Mouse (Mus musculus): ENCODE results near the gene Katnb1. TPM values are rescaled to one million over a fixed set of nuclear protein-coding genes. Genes with fewer than 3 reads are reported as not detected.

Katnb1 gene
- polyA plus RNA-seq, 1 experiment from 2014 or later, result 11.6 TPM

DNA sequence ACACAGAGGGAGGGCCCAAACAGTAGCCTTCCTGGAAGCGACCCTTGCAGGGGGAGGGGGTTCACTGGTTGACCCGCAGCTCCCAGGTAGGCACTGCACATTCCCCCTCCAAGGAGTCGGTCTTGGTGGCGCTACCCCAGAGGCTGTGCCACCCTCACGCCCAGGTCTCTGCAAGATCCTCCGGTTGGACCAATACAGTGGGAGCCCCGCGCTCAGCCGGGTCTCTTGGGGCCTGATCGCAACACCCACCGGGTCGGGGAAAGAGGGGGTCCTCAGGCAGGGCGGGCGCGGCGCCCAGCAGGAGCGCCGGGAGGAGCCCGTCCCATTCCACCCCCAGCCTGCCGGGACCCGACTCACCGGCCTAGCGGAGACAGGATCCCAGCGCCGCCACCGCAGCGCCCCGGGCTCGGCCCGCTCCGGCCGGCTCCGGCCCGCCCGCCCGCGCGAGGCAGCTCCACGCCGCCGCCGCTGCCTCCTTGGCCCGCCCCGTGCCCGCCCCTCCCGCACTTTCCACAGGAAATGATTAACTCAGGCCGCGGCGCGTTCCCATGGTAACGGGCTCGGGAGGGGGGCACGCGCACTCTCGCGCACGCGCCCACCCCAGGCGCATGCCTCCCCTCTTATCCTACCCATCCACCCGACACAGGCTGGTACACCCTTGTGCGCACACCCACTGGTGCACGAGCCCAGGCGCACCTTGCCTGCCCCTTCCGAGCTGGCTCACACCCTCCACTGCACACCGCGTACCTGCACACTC lies 61.3 kb downstream of the Katnb1 start:
- Histone ChIP-seq H3K27me3 (ENCODE audit: control insufficient read depth, insufficient read depth, low read length) (no peaks in the 10 kb centered on the region; the same call in 1 of the 2 replicates), H3K4me2 (replicated peaks; ENCODE audit: low read depth) (peak overlapping the region; percentile 98), H3K36me3 (ENCODE audit: control insufficient read depth, insufficient read depth, low read length) (no peaks in the 10 kb centered on the region), H3K27ac (replicated peaks) (peak overlapping the region; percentile 89), H3K9ac (ENCODE audit: low read length) (peak overlapping the region; percentile 80), H3K4me3 (ENCODE audit: low read depth, low read length) (peak overlapping the region; percentile 66), H3K9me3 (ENCODE audit: control insufficient read depth, low read length) (no peaks in the 10 kb centered on the region), H3K4me1 (replicated peaks; ENCODE audit: control insufficient read depth, insufficient read depth) (peaks cover 14% of the 10 kb centered on the region)
- TF ChIP-seq EP300 (optimal IDR thresholded peaks at IDR 0.05) (no peak), CTCF (IDR thresholded peaks at IDR 0.05; ENCODE audit: low read depth) (no peak)
- DNase-seq (ENCODE audit: low spot score) (peak; percentile 87), ATAC-seq (ENCODE audit: low FRiP score, low TSS enrichment) (peak; percentile 77)
- WGBS, result under 1% methylated on average over 52 of the region's 66 CpGs

DNA sequence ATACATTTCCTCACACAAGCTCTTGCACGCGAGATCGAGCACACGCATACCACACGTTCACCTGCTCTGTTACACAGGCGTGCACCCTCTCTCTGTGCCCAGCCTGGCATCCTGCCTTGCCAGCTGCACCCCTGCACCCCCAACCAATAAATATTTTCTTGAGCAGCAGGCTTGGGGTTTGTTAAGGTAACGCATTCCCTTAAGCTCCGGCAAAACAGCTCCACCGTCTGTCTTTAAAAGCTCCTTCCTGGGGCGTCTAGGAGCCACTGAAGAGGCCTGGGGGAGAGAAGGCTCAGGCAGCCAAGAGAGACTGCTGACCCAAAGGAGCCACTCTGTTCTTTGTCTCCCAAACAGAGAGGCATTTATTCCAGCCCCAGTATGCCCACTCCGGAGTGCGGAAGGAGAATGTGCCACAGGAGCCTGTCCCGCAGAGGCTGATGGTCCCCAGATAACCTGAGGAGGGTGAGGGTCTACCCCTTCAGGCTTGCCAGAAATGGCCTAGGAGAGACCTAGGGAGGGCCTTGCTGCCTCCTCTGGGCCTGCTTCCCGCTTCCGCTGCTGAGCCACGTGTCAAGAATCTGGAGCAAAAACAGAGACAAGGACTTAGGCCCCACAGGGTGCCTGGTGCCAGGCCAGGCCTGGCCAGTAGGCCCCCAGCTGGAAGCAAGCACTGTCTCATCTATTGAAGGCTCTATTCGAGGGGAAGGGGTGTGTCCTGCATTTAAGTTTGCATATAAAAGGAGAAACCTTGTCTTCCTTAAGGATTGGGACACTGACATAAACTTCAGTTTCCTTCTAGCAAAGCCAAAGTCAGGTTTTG lies 62.2 kb downstream of the Katnb1 start:
- Histone ChIP-seq H3K4me3 (ENCODE audit: low read depth, low read length) (no peak overlapping the region), H3K27me3 (ENCODE audit: control insufficient read depth, insufficient read depth, low read length) (no peaks in the 10 kb centered on the region; the same call in 1 of the 2 replicates), H3K27ac (replicated peaks) (peak overlapping the region; percentile 89), H3K4me2 (replicated peaks; ENCODE audit: low read depth) (peak overlapping the region; percentile 98), H3K4me1 (replicated peaks; ENCODE audit: control insufficient read depth, insufficient read depth) (peaks cover 11% of the 10 kb centered on the region), H3K36me3 (ENCODE audit: control insufficient read depth, insufficient read depth, low read length) (no peaks in the 10 kb centered on the region), H3K9ac (ENCODE audit: low read length) (0 out of 2 replicates have a peak overlapping the region, but pooled peaks have one; percentile 27), H3K9me3 (ENCODE audit: control insufficient read depth, low read length) (no peaks in the 10 kb centered on the region)
- 23% methylated on average over 17 of the region's 17 CpGs for WGBS
- DNase-seq (ENCODE audit: low spot score) (peak; percentile 31), ATAC-seq (ENCODE audit: low FRiP score, low TSS enrichment) (no peak)
- TF ChIP-seq CTCF (IDR thresholded peaks at IDR 0.05; ENCODE audit: low read depth) (0 out of 2 replicates have a peak, but pooled peaks have one; percentile 5), EP300 (optimal IDR thresholded peaks at IDR 0.05) (no peak)

DNA sequence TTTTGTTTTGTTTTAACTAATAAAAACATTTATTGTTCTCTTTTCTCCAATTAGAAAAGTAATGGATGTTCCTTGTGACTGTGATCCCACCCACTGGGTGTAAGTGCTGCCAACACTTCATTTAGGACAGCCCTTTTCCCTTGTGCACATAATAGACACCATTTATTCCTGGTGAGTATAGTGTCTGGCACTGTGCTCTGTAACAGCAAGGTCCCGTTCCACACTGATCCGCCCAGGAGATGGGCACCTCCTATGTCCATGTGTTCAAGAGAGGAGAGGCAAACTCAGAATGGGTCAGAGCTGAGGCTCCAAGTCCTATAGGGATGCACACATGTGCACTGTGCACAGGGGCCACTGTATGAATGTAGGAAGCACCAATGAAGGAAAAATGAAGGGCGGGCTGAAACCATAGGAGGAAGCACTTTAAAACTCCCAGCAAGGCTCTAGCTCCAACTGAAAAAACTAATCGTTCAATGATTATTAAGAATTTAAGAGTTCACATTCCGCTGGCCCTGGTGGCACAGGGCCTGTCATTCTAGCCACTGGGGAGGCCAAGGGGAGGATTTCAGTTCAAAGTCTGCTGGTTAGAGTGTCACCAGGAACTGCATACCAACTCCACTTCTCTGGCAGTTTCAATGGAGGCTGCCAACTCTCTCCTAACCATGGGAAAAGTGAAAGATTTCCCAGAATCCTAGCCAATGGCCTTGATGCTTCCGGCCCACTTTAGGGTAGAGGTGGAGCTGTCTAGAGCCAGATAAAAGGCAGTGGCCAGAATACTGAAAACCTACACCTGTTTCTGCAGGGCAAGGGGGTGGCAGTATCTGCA lies 63.0 kb downstream of the Katnb1 start:
- no peaks in the 10 kb centered on the region; the same call in 1 of the 2 replicates for H3K27me3 ChIP-seq (ENCODE audit: control insufficient read depth, insufficient read depth, low read length)
- H3K36me3 ChIP-seq (ENCODE audit: control insufficient read depth, insufficient read depth, low read length), result no peaks in the 10 kb centered on the region
- no peak overlapping the region for H3K4me2 ChIP-seq (replicated peaks; ENCODE audit: low read depth)
- H3K9ac ChIP-seq (ENCODE audit: low read length), result no peak overlapping the region
- H3K4me1 ChIP-seq (replicated peaks; ENCODE audit: control insufficient read depth, insufficient read depth), result peaks cover 8% of the 10 kb centered on the region
- TF ChIP-seq CTCF (IDR thresholded peaks at IDR 0.05; ENCODE audit: low read depth) (no peak), EP300 (optimal IDR thresholded peaks at IDR 0.05) (no peak)
- ATAC-seq (ENCODE audit: low FRiP score, low TSS enrichment) (peak; percentile 3; the same call in 1 of the 2 replicates), DNase-seq (ENCODE audit: low spot score) (peak; percentile 45)
- no peaks in the 10 kb centered on the region for H3K9me3 ChIP-seq (ENCODE audit: control insufficient read depth, low read length)
- 67% methylated on average over 6 of the region's 6 CpGs for WGBS
- no peak overlapping the region for H3K4me3 ChIP-seq (ENCODE audit: low read depth, low read length)
- H3K27ac ChIP-seq (replicated peaks), result peak overlapping the region; percentile 89

DNA sequence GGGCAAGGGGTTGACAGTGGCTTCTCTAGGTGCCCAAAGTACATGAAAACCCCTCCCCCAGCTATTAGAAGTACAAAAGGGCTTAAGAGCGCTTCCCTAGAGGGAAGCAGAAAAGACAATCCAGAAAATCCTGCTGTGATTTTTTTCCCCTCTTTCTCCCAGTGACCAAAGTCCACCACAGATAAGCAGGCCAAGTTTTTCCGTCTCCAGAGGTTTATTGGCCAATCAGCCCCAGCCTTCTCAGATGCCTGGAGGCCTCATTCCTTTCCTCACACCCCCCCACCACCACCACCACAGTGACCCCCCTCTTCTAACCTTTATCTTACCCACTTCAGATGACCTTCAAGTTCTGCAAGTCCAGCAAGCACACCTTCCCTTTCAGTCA lies 63.6 kb downstream of the Katnb1 start:
- Histone ChIP-seq H3K9ac (ENCODE audit: low read length) (no peak overlapping the region), H3K27ac (replicated peaks) (peak overlapping the region; percentile 89), H3K4me3 (ENCODE audit: low read depth, low read length) (no peak overlapping the region), H3K4me1 (replicated peaks; ENCODE audit: control insufficient read depth, insufficient read depth) (peaks cover 8% of the 10 kb centered on the region), H3K27me3 (ENCODE audit: control insufficient read depth, insufficient read depth, low read length) (no peaks in the 10 kb centered on the region; the same call in 1 of the 2 replicates), H3K4me2 (replicated peaks; ENCODE audit: low read depth) (no peak overlapping the region), H3K36me3 (ENCODE audit: control insufficient read depth, insufficient read depth, low read length) (no peaks in the 10 kb centered on the region), H3K9me3 (ENCODE audit: control insufficient read depth, low read length) (no peaks in the 10 kb centered on the region)
- ATAC-seq (ENCODE audit: low FRiP score, low TSS enrichment) (peak; percentile 41; the same call in 1 of the 2 replicates), DNase-seq (ENCODE audit: low spot score) (peak; percentile 60)
- no peak for TF ChIP-seq CTCF (IDR thresholded peaks at IDR 0.05; ENCODE audit: low read depth)
- no peak for TF ChIP-seq EP300 (optimal IDR thresholded peaks at IDR 0.05)
- WGBS, result 44% methylated on average over 2 of the region's 2 CpGs

DNA sequence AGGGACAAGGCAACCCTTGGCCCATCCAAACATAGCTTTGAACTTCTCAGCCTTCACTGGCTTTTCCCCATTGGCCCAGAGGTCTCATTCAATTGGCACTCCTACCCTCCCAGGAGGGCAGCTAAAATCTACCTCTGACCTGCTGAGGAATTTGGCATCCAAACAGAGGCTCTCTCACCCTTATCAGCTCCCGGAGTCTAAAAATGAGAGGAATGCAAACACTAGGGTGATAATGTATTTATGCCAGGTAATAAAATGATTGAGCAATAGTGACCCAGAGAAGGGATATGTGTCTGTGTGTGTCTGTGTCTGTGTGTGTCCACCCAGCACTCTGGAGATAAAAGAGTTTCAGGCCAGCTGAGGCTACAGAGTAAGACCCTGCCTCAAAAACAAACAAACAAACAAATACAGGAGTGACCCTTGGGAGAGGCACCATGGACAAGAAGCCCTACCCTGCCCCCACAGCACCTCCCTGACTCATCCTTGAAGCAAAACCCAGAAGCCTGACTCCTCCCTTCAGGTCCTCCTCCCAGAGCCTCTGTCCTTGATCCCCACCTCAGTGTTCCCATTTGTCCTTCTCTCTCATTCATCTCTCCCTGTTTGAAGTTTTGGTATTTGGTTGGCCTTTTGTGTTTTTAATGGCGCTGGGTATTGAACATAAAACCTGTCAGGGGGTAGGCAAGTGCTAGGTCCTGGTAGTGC lies 65.2 kb downstream of the Katnb1 start:
- DNase-seq (ENCODE audit: low spot score), result no peak
- WGBS, result 48% methylated on average over 2 of the region's 2 CpGs
- H3K4me3 ChIP-seq (ENCODE audit: low read depth, low read length), result no peak overlapping the region
- no peak overlapping the region for H3K4me2 ChIP-seq (replicated peaks; ENCODE audit: low read depth)
- no peaks in the 10 kb centered on the region for H3K9me3 ChIP-seq (ENCODE audit: control insufficient read depth, low read length)
- no peak overlapping the region for H3K27ac ChIP-seq (replicated peaks)
- H3K36me3 ChIP-seq (ENCODE audit: control insufficient read depth, insufficient read depth, low read length), result no peaks in the 10 kb centered on the region
- H3K27me3 ChIP-seq (ENCODE audit: control insufficient read depth, insufficient read depth, low read length), result no peaks in the 10 kb centered on the region; the same call in 1 of the 2 replicates
- no peak for ATAC-seq (ENCODE audit: low FRiP score, low TSS enrichment)
- no peak overlapping the region for H3K9ac ChIP-seq (ENCODE audit: low read length)
- peaks cover 8% of the 10 kb centered on the region for H3K4me1 ChIP-seq (replicated peaks; ENCODE audit: control insufficient read depth, insufficient read depth)
- TF ChIP-seq EP300 (optimal IDR thresholded peaks at IDR 0.05) (no peak), CTCF (IDR thresholded peaks at IDR 0.05; ENCODE audit: low read depth) (no peak)
